Comparison of ENCODE assay signal across 28 mouse cellular contexts in genomic region chr11:66260205-66260604, GRCm38 (mm10).
"Had no signal": no experiment of that assay in that cellular context is flagged by ENCODE, and none has a peak within 500 bp of the region (broad histone marks: within the 10 kb centered on the region; RNA-seq: fewer than 3 reads in every experiment).

No protein-coding gene starts in this region.

- H3K4me1 ChIP-seq: embryonic facial prominence, embryonic 10.5 days; embryonic facial prominence, embryonic 12.5 days; embryonic facial prominence, embryonic 13.5 days; embryonic facial prominence, embryonic 15.5 days; forebrain, embryonic 10.5 days; forebrain, embryonic 12.5 days; forebrain, embryonic 15.5 days; heart, embryonic 10.5 days had no signal

- H3K27me3 ChIP-seq: embryonic facial prominence, embryonic 12.5 days; embryonic facial prominence, embryonic 13.5 days; embryonic facial prominence, embryonic 15.5 days; forebrain, embryonic 12.5 days; forebrain, embryonic 13.5 days; forebrain, embryonic 15.5 days had no signal

- DNase-seq: cerebellum, adult 9-10 months; cerebellum, adult 9-11 months; cerebellum, postnatal 10 days; cerebellum, postnatal 14 days; cerebellum, postnatal 25 days; cerebellum, postnatal 36 days; embryo, embryonic 11 days; forebrain, postnatal 0 days; gastrocnemius, adult 2 months; gastrocnemius, postnatal 10 days; gastrocnemius, postnatal 14 days; gastrocnemius, postnatal 25 days; gastrocnemius, postnatal 36 days; heart, adult 11 months; heart, adult 18-20 months; heart, adult 2 months had no signal

- H3K9me3 ChIP-seq: embryonic facial prominence, embryonic 10.5 days; embryonic facial prominence, embryonic 12.5 days; embryonic facial prominence, embryonic 13.5 days; embryonic facial prominence, embryonic 15.5 days; forebrain, embryonic 10.5 days; forebrain, embryonic 12.5 days; forebrain, embryonic 13.5 days; forebrain, embryonic 15.5 days; heart, embryonic 10.5 days had no signal

- H3K4me3 ChIP-seq: embryonic facial prominence, embryonic 10.5 days; embryonic facial prominence, embryonic 12.5 days; embryonic facial prominence, embryonic 13.5 days; embryonic facial prominence, embryonic 15.5 days; erythroblast, embryonic 14.5 days; forebrain, embryonic 10.5 days; forebrain, embryonic 12.5 days; forebrain, embryonic 13.5 days; forebrain, embryonic 15.5 days; gastrocnemius, adult 2 months; heart, adult 2 months; heart, embryonic 10.5 days had no signal

- H3K9ac ChIP-seq: embryonic facial prominence, embryonic 12.5 days; embryonic facial prominence, embryonic 13.5 days; embryonic facial prominence, embryonic 15.5 days; forebrain, embryonic 12.5 days; forebrain, embryonic 13.5 days; forebrain, embryonic 15.5 days; forebrain, postnatal 0 days had no signal

- H3K4me2 ChIP-seq: embryonic facial prominence, embryonic 12.5 days; embryonic facial prominence, embryonic 13.5 days; embryonic facial prominence, embryonic 15.5 days; forebrain, embryonic 12.5 days; forebrain, embryonic 13.5 days; forebrain, embryonic 15.5 days had no signal

- H3K27ac ChIP-seq: embryonic facial prominence, embryonic 10.5 days; embryonic facial prominence, embryonic 12.5 days; embryonic facial prominence, embryonic 13.5 days; embryonic facial prominence, embryonic 15.5 days; forebrain, embryonic 10.5 days; forebrain, embryonic 12.5 days; forebrain, embryonic 13.5 days; forebrain, embryonic 15.5 days; gastrocnemius, adult 2 months; heart, adult 2 months; heart, embryonic 10.5 days had no signal

- ATAC-seq: forebrain, embryonic 13.5 days; forebrain, embryonic 14.5 days; forebrain, embryonic 15.5 days; forebrain, embryonic 16.5 days; forebrain, postnatal 0 days had no signal

- H3K36me3 ChIP-seq: embryonic facial prominence, embryonic 10.5 days; embryonic facial prominence, embryonic 12.5 days; embryonic facial prominence, embryonic 13.5 days; embryonic facial prominence, embryonic 15.5 days; forebrain, embryonic 10.5 days; forebrain, embryonic 12.5 days; forebrain, embryonic 15.5 days; heart, embryonic 10.5 days had no signal
